Mouse (Mus musculus): Measurements from ENCODE around the gene Tgfbrap1. TPM values are rescaled to one million over a fixed set of nuclear protein-coding genes. Genes with fewer than 3 reads are reported as not detected.
"Not testable (repeated sequence)": the region's sequence is repeated elsewhere in the genome, so short reads cannot be mapped to it uniquely, and the experiment has no call there.

The Tgfbrap1 gene
- total RNA-seq, 2 experiments from 2014 or later = 15.2 to 17.0 TPM

DNA sequence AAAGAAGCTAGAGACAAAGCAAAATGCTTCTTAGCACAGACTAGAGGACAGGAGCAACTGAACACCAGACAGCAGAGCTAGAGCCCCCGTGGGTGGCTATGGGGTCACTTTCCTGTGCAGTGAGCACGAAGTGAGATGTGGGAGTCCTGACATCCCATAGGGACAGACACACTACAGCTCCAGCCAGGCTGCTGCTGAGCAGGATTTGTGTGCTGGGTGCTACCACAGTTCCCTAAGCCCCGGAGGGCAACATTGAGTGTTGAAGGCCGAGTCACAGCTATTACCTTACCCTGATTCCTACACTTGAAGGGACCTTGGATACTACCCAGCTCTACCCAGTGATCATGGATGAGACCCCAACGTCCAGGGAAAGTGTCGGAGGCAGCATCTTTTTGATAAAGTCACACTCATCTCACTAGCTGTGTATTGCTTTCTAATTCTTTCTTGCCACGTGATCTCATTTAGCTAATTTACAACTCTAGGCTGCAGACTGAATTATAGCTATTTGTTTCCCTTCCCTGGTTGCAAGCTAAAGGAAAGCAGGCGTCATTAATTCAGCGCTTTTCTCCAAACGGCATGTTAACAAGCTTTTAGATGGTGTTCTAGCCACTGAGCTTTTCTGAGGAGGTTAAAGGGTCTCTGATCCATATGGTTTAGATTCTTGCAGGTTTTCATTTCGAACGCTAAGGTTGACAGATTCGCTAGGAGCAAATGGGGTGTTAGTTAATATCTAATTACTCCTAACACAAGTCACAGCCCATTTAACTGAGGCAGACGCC lies 53.0 kb downstream of the Tgfbrap1 start:
- no peak for DNase-seq (ENCODE audit: low spot score in 2 of 2)

DNA sequence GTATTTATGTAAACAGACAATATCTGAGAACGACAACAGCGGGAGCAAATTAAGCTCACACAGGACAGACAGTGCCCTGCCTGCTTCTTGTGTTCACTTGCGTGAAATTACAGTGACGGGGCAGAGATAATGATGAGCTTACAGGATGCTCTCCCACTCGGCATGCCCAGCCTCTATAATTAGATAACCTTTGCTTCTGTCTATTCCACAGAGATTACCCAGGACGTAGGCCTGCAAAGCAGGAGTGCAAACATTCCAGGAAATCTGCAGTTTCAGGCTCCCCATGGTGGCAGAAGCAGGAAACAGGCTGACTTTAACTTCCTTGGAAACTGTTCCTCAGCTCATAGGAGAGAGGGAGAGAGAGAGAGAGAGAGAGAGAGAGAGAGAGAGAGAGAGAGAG lies 56.2 kb downstream of the Tgfbrap1 start:
- DNase-seq (ENCODE audit: low spot score in 2 of 2) = no peak

DNA sequence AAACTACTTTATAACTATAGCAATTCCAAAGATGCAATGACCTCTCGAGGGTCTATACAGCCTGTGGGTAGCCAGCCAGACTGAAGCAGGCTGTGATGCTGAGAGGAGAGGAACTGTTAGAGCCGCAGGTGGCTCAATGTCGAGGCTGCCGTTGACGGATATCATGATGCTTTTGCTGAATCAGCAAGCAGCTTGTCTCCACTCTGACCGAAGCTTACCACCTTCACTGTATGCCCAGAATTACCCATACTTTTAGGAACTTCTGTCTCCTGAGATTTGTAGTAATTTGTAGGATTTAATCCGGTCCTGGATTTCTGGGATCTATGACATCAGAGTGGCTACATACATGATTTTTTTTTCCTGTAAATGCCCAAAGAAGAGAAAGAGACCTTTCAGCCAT lies 62.4 kb downstream of the Tgfbrap1 start:
- DNase-seq (ENCODE audit: low spot score in 2 of 2) = no peak

DNA sequence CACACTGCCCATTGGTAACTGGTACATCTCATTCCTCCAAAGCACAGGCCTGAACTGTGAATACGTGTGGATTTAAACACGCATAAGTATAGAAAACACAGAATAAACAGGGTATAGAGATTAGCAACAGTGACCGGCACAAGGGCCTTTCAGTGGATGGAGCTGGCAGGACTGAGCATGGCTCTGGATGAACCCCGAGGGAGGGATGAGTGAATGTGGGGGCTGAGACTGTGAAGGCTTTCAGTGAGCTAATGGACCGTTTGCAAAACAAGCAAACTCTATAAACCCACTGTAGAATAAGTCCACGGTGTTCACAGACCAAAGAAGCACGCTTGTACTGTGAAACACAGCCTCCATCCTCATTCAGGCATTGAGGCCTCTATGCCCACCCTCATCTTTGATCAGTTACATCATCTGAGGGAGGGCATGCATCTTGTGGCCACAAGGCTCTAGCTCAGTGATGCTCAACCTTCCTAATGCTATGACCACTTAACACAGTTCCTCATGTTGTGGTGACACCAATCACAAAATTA lies 83.2 kb downstream of the Tgfbrap1 start:
- DNase-seq (ENCODE audit: low spot score in 2 of 2) = not testable (repeated sequence)

DNA sequence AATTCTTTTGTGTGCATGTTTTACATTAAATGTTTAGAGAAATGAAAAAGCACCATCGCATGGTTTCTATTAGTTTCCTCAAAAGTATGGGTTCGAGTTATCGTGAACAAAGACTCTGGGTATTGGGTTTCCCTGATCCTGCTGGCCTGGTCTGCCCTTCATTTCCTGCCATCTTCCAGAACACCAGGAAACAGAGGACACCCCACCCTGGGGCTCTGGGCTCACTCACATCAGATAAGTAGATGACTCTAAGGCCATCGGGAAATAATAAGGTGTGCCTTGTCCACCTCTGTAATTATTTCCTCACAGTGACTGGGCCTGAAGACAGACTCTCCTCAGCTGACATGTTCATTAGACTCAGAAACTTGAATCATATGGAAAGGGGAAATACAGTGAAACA lies 88.0 kb downstream of the Tgfbrap1 start:
- DNase-seq (ENCODE audit: low spot score in 2 of 2) = no peak

DNA sequence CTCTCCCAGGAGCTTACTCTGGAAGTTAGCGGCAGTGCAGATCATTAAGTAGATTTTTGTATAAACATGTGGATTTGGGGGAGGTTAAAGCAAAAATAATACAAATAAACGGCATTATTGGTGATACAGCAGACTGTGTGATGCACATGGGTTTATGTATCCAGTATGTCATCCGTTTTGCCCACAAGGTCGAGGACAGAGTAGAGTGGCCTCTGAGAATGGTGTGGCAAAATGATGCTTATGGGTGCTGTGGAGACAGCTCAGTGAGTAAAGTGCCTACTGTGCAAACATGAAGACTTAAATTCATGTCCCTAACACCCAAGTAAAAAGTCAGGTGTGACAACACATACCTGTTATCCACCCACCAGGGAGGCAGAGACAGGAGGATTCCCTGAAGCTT lies 91.9 kb downstream of the Tgfbrap1 start:
- no peak for DNase-seq (ENCODE audit: low spot score in 2 of 2)

DNA sequence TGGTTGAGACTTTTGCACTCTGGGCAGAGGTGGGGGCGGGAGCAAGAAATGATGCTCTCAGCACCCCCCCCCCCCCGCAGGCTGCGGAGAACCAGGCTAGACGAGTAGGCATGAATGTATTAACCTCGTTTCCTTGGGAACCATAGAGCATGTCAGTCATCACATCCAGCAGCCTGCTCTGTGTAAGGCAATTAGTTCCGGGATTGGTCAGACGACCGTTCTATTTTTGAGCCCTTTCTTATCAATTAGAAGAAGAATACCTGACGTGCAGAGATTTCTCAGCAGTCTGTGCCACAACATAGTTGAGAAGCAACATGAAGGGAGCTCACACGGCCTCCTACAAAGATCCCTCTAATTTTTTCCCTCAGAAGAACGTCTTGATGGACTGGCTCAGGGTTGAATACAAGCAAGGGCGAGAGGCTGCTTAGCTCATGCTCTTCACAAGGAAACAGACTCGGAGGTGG lies 92.4 kb downstream of the Tgfbrap1 start:
- DNase-seq (ENCODE audit: low spot score in 2 of 2) = no peak

Small RNAs within 50 kb of the gene (microRNA-seq; reads per million reads assigned to microRNA genes)
- not detected for gene Gm24001

Other genes starting within 250 kb of the Tgfbrap1 start
- gene Mrps9, start 247.4 kb downstream of the Tgfbrap1 start, total RNA-seq (2021) = 10 to 100 TPM; 42.2 to 47.2 TPM
- gene Gpr45, start 145.8 kb downstream of the Tgfbrap1 start, total RNA-seq (2021) = under 1 TPM; 0.26 to 0.42 TPM
- 10 to 100 TPM; 15.4 to 15.9 TPM for gene AI597479, start 73 bp upstream of the Tgfbrap1 start, total RNA-seq (2021)
- gene Fhl2, start 98.3 kb upstream of the Tgfbrap1 start, total RNA-seq (2021) = 10 to 100 TPM; 28.0 to 33.3 TPM